Mouse (Mus musculus) lung, postnatal 10 days (tissue): ENCODE measurements around the gene Cacna2d3.
A peak's percentile ranks its signal among the peaks of the same experiment; 100 is the strongest.

Experiments
- DNase-seq: peaks from one replicate; pipeline ENCODE4 v3.0.0; 2021

Cacna2d3 gene

GRCm38 (mm10) chr14:29382786-29383185, 338.9 kb downstream of the Cacna2d3 start:
- no peak for DNase-seq

DNA sequence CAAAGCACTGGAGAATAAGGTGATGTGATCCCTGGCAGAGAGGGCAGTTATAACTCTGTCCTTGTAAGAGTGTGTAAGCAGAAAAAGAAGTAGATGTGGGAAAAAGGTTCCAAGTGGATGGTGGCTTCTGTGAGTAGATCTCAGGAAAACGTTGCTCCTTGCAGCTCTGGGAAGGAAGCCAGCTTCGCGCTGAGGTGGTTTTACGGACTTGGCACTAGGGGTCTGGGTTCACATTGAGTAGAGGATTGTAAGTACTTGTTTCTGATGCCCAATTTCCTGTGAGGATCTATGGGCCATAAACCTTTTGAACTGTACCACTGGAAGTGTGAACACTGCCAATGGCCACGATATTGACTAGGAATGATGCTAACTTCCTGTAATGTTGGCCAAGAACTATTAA, 354.8 kb downstream of the Cacna2d3 start:
- DNase-seq = peak; percentile 13

- DNase-seq = peak; percentile 3
Measured at GRCm38 (mm10) chr14:29362448-29362847, 359.2 kb downstream of the Cacna2d3 start.

DNA sequence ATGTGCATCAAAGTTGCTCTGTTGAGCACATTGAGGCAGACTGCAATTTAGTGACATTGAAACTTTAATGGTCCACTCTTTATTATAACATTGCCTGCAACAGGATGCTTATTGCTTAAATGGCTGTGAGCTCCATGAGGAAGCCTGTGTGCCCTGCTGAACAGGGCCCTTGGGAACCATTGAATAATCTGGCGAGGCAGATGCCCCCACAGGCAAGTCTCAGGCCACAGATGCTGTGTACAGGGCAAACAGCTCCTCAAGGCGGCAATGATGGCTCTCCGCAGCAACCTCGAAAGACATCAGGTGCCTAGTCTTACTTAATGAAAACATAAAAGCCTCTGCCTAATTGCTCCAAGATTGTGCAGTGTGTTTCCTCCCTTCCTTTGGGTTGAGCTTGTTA, 371.0 kb downstream of the Cacna2d3 start:
- no peak for DNase-seq

- DNase-seq = no peak
Measured at GRCm38 (mm10) chr14:29341581-29341980, 380.1 kb downstream of the Cacna2d3 start.

- no peak for DNase-seq
Measured at GRCm38 (mm10) chr14:29340728-29341127, 380.9 kb downstream of the Cacna2d3 start.

DNA sequence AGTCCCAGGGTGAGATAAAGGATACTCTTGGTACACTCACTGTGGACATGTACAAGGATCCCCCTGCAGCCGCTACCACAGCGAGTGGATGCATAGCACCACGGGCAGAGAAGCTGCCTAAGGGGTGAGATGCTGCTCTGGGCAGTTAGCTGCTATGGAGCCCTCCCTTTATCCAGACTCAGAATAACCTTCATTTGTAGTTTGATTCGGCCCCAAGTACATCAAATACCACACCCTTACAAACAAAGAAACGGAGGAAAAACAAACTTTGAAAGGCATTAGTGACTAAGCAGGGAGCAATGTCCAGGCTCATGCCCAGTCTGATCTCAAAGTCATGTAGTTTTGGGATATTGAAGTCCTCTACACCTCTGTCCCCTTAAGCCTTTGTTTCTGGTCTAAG, 386.8 kb downstream of the Cacna2d3 start:
- no peak for DNase-seq

DNA sequence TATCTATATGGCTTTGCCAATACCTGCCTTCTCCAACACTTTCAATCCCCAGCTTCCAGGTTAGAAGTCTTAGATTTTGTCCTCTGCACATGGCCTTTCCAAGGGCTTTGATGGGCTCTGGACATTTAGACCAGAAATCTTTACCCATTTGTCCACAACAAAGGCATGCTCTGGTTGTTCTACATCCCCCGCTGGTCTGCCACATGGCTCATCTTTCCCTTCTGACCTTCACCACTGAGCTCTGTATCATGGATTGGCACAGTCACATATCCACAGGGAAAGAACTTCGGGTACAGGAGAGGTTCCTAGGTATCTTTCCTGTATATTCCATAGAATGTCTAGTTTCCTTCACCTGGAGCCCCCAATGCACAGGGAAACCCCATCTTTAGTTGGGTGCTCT, 387.4 kb downstream of the Cacna2d3 start:
- no peak for DNase-seq

DNA sequence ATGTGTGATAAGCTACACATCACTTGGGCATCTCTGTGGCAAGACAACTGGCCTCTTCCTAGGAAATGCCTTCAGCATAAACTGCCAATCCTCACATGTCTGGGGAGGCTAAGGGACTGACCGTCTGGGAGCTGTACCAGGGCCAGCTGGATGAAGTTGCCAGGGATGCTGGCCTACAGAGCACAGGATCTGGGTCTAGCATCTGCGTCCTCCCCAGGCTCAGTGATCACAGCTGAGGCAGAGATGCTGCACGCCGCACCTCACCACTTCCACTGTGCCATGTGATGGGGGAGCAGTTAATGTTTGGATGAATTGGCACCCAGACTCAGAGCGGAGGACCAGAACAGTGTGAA, 397.3 kb downstream of the Cacna2d3 start:
- peak; percentile 13 for DNase-seq

DNA sequence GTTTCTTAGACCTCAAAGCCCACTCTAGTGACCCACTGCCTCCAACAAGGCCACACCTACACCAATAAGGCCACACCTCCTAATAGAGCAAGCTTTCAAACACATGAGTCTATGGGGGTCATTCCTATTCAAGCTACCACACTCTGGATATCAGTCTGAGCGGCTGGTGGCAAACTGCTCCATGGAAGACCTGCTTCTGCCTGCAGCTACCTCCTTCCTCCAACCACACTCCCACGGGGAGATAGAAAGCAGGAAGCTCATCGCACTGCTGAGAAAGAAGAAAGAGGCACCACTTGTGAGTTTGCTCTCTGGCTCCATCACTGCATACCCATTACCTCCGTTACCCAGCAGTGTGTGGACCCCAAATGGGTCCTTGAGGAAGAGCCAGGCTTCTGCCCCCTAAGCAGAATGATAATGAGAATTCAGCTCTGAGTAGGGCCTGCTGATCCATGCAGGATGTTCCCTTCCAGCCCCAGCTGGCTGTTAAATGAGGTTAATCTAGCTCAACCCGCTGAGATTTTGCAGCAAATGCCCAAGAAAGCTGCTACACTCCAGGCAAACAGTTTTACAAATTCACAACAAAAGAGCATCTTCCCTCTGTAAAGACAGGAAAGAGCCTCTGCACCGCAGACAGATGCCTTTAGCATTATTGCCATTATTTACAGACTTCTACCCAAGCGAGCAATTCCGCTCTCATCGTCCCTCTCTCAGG, 397.8 kb downstream of the Cacna2d3 start:
- DNase-seq = no peak

- DNase-seq = no peak
Measured at GRCm38 (mm10) chr14:29313431-29313830, 408.2 kb downstream of the Cacna2d3 start.

DNA sequence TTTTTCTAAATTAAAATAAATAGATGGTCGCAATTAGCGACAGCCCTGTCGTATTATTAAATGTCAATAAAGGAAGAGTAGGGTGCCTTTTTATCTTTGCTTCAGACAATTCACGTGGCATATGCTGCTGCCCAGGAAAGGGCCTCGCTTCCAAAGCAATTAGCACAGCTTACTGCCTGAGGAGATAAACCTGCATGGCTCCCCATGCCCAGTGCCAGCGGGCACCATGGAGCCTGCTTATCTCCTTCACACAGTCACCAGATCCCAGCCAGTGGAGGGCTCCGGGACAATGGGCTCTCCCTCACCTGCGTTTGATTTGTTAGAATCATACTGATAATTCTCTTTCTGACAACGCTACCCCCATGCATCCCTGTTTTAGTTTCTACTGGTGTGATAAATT, 416.0 kb downstream of the Cacna2d3 start:
- no peak for DNase-seq

- DNase-seq = no peak
Measured at GRCm38 (mm10) chr14:29296185-29296754, 425.4 kb downstream of the Cacna2d3 start.

GRCm38 (mm10) chr14:29278901-29279300, 442.8 kb downstream of the Cacna2d3 start:
- no peak for DNase-seq

GRCm38 (mm10) chr14:29278401-29278800, 443.3 kb downstream of the Cacna2d3 start:
- no peak for DNase-seq

DNA sequence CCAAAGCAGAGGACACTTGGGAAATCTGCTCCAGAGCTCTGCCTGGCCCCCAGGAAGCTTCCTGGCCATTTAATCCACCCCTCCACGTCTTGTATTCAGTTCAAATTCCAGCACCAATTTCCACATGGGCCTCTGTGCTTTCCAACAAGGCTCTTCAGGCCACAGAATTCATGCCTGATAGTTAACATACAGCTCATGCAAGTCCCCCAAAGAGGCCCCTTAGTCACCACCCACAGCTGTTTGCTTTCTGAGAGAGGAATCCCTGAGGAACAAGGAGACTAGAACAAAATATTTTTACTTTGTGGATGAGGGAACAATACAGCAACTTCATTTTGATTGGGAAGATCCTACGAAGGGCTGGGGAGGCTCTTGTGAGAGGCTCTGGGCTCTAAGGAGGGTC, 444.0 kb downstream of the Cacna2d3 start:
- no peak for DNase-seq

DNA sequence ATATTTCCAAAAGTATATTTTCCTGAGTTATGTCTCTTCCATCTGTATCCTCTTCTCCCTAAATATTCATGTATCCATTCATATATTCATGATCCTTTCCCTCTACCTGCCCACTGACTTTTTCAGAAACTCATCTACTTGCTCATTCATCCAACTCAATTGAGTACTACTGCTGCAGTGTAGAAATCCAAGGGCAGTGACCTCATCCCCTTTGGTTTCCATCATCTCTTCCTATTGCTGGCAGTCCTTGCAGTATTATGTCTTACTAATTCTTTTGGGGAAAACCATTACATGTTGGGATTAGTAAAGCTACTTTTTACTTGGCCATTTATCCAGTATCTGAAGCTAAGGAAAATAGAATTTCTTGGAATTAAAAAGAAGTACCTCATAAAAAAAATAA, 447.8 kb downstream of the Cacna2d3 start:
- DNase-seq = no peak

DNA sequence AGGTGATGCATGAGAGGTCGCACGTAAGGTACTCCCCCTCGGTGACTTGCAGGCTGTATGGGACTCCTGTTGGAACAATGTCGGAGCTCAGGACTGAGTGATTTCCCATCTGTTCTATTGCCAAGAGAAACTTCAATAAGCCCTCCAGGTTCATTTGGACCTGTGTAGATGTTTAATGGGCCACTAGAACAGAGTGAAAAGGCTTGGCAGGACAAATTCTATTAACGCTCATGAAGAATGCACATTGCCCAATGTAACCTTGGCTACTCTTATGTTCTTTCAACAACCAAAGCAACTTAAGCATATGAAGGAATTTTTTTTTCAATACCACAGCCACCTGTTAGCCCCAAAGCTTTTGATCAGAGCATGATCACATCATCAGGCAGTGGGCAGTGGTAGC, 451.1 kb downstream of the Cacna2d3 start:
- DNase-seq = no peak

- no peak for DNase-seq
Measured at GRCm38 (mm10) chr14:29269816-29270215, 451.8 kb downstream of the Cacna2d3 start.

DNA sequence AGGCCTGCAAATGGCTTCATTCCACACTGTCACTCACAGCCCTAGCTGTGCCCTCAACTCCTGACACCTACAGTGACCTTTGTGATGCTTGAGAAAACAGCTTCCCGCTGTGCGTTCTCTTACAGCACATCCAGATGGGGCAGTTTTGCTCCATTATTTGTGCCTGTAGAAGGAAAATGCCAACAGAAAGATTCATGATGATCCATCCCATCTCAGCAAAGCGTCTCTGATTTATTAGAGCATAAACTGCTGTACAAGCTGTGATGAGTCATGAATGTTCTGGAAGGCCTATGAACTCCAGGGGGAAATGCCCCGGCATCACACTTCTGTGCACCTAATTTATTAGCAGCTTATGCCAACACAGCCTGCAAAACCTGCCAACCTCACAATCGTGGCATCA, 453.1 kb downstream of the Cacna2d3 start:
- DNase-seq = no peak

- DNase-seq = peak; percentile 45
Measured at GRCm38 (mm10) chr14:29267233-29267874, 454.3 kb downstream of the Cacna2d3 start.

DNA sequence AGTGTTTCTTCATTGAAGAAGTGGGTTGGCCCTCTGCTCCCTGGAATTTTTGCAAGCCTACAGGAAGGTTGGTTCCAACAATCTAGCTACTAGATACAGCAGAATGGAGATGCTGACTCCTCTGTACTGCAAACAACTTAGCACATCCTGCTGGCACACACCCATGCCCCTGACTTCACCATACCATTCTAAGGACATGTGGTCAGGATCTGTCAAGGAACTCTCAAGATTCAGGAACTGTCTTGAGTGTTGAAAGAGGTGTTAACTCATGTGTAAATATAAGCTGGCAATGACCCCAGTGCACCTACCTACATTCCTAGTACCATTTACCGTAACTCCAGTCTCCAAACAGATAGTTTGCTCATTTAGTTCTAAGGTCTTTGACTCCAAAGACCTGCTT, 461.0 kb downstream of the Cacna2d3 start:
- DNase-seq = peak; percentile 16

GRCm38 (mm10) chr14:29243516-29243915, 478.1 kb downstream of the Cacna2d3 start:
- no peak for DNase-seq

- no peak for DNase-seq
Measured at GRCm38 (mm10) chr14:29238446-29238845, 483.2 kb downstream of the Cacna2d3 start.
